Mouse (Mus musculus): ENCODE results near the gene Unc5c.

Gene Unc5c

DNA sequence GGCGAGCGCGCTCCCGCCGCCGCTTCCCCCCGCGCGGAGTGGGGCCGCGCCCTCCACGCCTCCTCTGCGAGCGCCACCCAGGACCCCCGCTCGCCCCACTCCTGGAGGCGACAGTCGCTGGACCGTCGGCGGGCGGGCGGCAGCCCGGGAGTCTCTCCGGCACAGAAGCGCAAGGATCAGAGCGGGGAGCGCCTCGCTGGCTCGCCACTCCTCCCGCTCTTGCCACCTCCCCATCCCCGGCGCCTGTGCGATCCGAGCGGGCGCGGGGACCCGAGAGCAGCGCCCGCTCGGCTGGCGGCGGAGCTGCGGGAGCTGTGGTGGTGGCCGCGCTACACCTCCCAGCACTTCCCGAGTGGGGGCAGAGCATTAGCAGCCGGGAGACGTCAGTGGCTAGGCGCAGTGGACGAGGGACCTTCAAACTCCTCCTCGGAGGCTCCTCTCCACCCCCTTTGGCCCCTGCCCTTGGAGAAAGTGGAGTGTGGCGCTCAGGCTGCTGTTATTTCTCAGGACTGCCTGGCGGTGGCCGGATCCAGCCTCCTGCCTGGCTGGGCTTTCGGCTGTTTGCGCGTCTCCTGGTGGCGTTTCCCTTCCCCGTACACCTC is at the start of gene Unc5c:
Unc5c (plus strand) TSS at position 113 of the 602 bp plus-strand sequence.
- peak; percentile 63 for DNase-seq (ENCODE audit: low spot score)

GRCm38 (mm10) chr3:141457475-141457874 is 7.5 kb upstream of the Unc5c start:
- DNase-seq (ENCODE audit: low spot score): no peak

DNA sequence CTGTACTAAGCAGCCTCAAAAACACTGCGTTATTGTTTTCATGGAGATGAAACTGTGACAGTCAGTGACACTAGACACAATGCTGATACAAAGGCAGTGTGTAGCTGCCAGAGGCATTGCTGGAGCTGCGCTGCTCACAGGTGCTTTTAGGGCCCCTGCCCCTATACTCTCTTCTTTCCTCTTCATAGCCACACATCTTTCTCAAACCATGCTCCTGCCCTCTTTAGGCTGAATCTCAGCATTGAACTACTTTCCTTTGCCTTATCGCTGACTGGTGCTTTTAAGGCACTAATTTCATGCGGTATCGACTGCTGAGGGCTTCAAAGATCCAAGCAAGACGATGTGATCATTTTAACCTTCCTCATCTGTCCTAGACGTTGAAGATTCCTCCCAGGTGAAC is 2.5 kb upstream of the Unc5c start:
- no peak for DNase-seq (ENCODE audit: low spot score)

DNA sequence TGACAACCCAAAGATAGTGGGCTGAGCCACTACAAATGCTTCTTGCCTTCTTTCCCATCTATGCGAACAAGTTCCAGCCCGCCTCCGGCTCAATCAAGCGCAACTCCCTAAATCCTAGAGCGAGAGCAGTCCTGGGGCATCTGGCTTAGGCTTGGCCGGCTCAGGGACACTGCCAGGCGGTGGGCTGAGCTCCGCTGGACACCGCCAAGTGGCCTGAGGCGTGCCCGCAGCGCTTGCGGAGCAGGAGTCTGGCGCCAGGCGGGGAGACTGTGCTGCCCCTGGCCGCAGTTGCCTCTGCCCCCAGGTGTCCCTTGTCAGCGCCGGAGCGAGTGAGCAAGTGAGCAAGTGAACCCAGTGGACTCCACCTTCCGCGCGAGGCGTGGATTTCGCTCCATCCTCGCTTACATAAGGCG is 319 bp upstream of the Unc5c start:
- peak; percentile 49 for DNase-seq (ENCODE audit: low spot score)

- peak; percentile 5 for DNase-seq (ENCODE audit: low spot score)
These were observed 1.0 kb downstream of the Unc5c start for GRCm38 (mm10) chr3:141466061-141466460.

- DNase-seq (ENCODE audit: low spot score): no peak
These were observed 1.8 kb downstream of the Unc5c start for GRCm38 (mm10) chr3:141466727-141467335.

DNA sequence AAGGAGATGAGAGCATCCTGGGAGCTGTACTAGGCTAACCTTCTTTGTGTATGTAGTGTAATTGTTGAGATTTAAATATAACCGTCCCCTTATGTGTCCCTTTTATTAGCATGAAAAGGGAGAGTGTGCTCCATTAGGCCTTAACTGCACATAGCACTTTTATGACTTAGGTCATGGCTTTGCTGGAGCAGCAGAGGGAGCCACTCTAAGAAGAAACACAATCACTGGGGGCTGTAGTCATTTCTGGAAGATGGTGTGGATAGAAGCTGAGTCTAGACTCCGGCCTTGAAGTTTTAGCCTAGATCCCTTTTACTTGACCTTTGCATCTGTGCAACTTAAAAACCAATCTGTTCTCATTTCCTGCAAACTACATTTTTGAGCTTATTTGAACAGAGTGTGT is 4.3 kb downstream of the Unc5c start:
- no peak for DNase-seq (ENCODE audit: low spot score)

- DNase-seq (ENCODE audit: low spot score): no peak
These were observed 8.2 kb downstream of the Unc5c start for GRCm38 (mm10) chr3:141473205-141473604.

DNA sequence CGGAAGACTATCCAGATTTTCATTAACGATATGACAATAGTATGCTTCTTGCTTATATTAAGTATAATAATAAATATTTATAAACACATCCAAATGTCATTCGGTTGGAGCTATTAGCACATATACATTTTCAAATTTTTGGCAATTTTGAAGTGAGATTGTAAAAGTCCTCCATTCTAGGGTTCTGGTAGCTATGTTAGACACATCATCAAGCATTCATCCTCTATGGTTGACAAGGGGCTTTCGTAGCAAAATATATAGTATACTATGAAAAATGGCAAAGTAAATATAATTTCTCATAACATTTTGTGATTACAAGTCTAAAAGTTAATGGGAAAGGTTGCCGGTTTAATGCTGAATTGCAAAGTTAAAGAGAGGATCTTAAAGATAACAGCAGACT is 10.4 kb downstream of the Unc5c start:
- DNase-seq (ENCODE audit: low spot score): no peak

DNA sequence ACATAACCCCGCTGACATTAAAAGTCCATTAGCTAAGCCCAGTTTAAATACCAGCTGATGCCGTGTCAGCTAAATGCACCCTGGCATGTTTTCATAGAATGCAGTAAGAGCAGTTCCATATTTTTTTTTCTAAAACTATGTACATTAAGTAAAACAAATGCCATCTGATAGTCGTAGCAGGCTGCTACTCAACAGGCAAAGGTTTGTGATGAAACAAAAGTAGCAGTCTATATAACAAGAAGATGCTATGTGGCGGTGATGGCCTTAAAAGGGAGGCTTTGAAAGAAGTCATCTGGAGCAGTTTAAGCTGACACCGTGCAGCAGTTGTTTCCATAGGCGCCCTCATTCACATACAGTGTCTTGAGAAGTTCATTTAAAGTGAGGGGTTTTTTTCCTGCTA is 10.9 kb downstream of the Unc5c start:
- DNase-seq (ENCODE audit: low spot score): no peak

- DNase-seq (ENCODE audit: low spot score): no peak
These were observed 11.7 kb downstream of the Unc5c start for GRCm38 (mm10) chr3:141476670-141477069.

- DNase-seq (ENCODE audit: low spot score): no peak
These were observed 17.4 kb downstream of the Unc5c start for GRCm38 (mm10) chr3:141482465-141482864.

DNA sequence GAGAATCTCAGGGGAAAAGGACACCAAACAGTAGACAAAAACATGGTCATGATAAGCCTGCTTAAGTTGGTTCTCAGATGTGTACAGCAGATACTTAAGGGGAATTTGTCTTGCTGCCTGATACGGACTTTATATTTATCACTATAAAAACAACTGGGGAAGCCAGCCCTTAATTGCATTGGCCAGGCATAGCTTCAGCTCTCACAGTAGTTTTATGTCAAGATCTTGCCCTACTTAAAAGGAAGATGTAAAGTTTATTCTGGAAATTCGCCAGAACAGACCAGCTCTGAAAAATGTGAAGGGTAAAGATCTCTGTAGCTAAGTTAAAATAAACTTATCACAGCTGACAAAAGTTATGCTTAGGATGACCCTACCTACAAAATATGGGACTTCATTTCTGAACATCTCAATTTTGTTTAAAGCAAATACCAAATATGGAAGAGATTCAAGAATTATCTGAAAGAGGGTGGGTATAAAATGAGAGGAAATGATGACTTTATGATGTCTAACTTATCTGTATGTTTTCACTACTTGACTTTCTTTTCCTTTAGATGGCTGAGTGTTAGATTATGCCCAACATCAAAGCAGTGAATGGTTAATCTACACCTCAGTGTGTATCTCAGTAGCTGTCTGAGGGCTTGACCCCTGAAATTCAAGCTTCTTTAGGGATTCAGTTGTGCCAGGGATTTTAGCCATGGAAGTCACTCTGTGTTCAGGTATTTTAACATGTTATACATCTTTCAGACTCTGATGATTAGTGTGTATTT is 18.8 kb downstream of the Unc5c start:
- DNase-seq (ENCODE audit: low spot score): no peak

- DNase-seq (ENCODE audit: low spot score): no peak
These were observed 20.2 kb downstream of the Unc5c start for GRCm38 (mm10) chr3:141485218-141485617.

DNA sequence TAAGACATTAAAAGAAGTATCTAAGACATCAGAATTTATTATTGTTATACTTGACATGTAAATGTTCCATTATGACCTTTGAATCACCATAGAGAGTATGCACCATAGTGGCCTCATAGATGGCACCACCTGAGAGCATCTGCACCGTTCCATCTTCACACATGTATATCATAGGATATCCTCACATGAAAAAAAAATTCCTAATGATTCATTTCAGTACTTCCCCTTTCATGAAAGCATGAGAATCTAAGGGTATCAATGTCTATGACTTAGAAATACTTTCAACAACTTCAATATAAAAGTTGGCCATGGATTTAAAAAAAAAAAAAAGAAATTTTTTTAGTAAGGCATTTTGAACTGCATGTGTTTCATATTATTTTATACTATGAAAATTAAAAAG is 25.6 kb downstream of the Unc5c start:
- DNase-seq (ENCODE audit: low spot score): no peak

DNA sequence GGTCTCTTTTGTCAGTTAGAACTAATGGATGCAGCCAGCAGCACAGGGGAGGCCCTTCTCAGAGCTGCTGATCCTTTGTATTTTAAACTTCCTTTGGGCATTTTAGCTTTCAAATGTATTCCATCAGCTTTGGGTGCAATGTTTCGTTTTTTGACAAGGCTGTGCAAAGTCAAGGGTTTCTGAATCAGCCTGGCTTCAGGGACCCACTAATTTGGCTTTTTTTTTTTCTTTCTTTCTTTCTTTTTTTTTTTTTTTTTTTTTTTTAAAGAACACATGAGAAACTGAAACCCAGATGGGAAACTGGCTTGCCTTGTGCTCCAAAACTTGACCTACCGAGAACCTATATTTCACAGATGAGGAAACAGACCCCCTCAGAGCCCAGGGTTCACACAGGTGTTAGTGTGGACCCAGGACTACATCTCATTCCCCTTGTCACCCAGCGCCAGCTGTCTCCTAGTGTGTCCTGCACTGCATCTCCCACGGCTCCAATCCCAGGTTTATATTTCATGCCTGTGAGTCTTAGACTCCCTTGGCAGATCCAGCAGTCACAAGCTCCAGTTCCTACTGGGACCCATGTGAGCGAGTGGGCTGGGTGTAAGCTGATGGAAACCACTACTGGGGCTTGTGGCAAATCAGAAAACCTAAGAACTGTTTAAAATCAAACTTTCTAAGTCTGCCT is 26.4 kb downstream of the Unc5c start:
- DNase-seq (ENCODE audit: low spot score): no peak

GRCm38 (mm10) chr3:141491951-141492310 is 26.9 kb downstream of the Unc5c start:
- DNase-seq (ENCODE audit: low spot score): no peak

- DNase-seq (ENCODE audit: low spot score): no peak
These were observed 28.0 kb downstream of the Unc5c start for GRCm38 (mm10) chr3:141493000-141493399.

DNA sequence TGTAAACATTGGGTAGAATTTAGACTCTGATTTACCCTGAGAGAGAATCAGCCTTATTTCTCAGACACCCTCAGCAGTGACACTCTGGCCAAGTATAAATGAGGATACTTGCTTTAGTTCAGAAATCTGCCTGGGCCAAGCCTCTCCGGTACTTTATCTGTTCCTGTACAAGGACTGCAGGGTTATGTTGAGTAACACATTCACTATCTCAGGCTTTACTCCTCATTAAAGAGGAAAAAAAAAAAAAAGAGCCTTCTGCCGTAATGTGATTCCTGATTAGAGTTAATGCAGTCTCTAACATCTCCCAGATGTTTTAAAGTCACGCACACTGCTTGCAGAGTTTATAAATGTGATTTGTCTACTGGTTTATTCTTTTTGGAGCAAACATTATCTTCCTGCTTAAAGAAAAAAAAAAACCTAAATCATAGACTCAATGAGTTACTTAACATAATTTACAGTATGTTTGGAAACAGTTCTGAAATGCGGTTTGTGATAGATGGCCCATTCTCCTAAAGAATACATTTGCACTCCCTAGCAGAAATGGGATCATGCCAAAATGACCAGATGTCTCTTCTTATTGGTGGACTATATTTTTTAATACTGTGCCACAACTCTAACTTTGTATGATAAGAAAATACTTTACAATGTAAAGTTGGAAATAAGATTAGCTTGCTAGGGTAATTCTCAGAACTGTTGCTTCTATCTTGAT is 33.5 kb downstream of the Unc5c start:
- DNase-seq (ENCODE audit: low spot score): no peak

GRCm38 (mm10) chr3:141501845-141502505 is 37.0 kb downstream of the Unc5c start:
- DNase-seq (ENCODE audit: low spot score): no peak

GRCm38 (mm10) chr3:141503331-141503730 is 38.3 kb downstream of the Unc5c start:
- no peak for DNase-seq (ENCODE audit: low spot score)

DNA sequence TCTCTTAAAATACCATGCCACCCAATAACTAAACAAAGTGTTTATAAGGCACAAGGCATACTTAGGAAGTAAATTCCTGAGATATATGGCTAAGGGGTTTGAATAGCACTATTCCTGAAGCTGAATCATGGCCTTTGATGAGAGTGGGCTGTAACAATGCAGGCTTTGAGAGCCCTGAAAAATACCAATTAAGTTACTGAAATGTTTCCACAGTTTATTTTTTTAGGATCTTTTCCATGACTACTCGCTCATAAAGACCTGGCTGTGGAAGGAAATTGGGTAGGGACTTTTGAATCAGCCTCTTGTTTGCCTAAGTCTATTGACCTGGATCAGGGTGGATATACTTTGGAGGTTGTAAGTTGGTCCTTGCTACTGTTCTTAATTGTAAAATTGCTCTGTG is 44.8 kb downstream of the Unc5c start:
- no peak for DNase-seq (ENCODE audit: low spot score)

All from ovary, postnatal 36 days (tissue).